Mouse (Mus musculus) heart, adult 2 months (tissue): ENCODE data around the gene Iqcj.

Source experiments
- CTCF ChIP-seq: fragments of 200-600 bp; IDR thresholded peaks from 2 replicates; pipeline ENCODE4 v1.8.1; 2022; ENCODE audit warnings: antibody characterized with exemption, mild to moderate bottlenecking, moderate library complexity
- EP300 ChIP-seq: fragments of 200-500 bp; IDR thresholded peaks from 2 replicates; pipeline ENCODE4 v1.6.1; 2011; ENCODE audit warnings: low read depth, low read length, control low read depth; ENCODE audit not compliant: insufficient read depth

DNA sequence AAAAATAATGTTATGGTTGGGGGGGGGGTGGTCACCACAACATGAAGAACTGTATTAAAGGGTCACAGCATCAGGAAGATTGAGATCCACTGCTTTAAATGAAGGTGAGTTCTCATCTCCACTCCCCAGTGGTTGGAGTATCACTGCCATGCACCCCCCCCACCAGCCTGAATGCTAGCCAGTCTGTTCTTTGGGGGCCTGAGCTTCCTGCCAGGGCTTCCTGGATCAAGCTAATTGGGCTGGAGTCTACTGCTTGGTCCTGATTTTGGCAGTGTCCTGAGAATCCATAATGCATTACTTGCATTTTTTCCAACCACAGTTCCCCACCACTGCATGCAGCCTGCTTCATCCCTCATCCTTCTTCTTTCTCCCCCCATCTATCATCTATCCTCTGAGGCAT, 68.7 kb downstream of the Iqcj start:
- TF ChIP-seq EP300 = no peak
- no peak for TF ChIP-seq CTCF
